Mouse (Mus musculus) heart, embryonic 11.5 days (tissue): ENCODE measurements around the gene Elf1. TPM values are rescaled to one million over a fixed set of nuclear protein-coding genes. Genes with fewer than 3 reads are reported as not detected.

Experiments used
- ATAC-seq: fragments of 200-750 bp; cut with Nextera tagmentation; replicated peaks from 2 replicates; pipeline ENCODE4 v1.8.0; 2017; ENCODE audit warnings: moderate library complexity; ENCODE audit not compliant: insufficient number of reproducible peaks, low FRiP score, low TSS enrichment
- H3K27ac ChIP-seq: fragments of 300-500 bp; sonication (generic); 2 replicates; pipeline ENCODE4 v1.5.1; 2014; ENCODE audit warnings: mild to moderate bottlenecking, low read depth, low read length
- H3K27me3 ChIP-seq: fragments of 300-500 bp; sonication (generic); 2 replicates; pipeline ENCODE4 v1.6.1; 2014; ENCODE audit warnings: mild to moderate bottlenecking, low read length, mixed read lengths; ENCODE audit not compliant: control insufficient read depth, insufficient read depth
- H3K36me3 ChIP-seq: fragments of 300-500 bp; sonication (generic); 2 replicates; pipeline ENCODE4 v1.6.1; 2014; ENCODE audit warnings: mild to moderate bottlenecking, low read length, moderate library complexity, mixed read lengths; ENCODE audit not compliant: control insufficient read depth, insufficient read depth
- H3K4me1 ChIP-seq: fragments of 300-500 bp; sonication (generic); 2 replicates; pipeline ENCODE4 v1.6.1; 2014; ENCODE audit warnings: low read length; ENCODE audit not compliant: control insufficient read depth, insufficient read depth
- H3K4me2 ChIP-seq: fragments of 300-500 bp; sonication (generic); 2 replicates; pipeline ENCODE4 v1.6.1; 2014; ENCODE audit warnings: mild to moderate bottlenecking, moderate library complexity
- H3K4me3 ChIP-seq: fragments of 300-500 bp; sonication (generic); 2 replicates; pipeline ENCODE4 v1.5.1; 2014; ENCODE audit warnings: low read depth, low read length
- H3K9ac ChIP-seq: fragments of 300-500 bp; sonication (generic); 2 replicates; pipeline ENCODE4 v1.6.1; 2014; ENCODE audit warnings: mild to moderate bottlenecking, low read depth, low read length, moderate library complexity
- H3K9me3 ChIP-seq: fragments of 300-500 bp; sonication (generic); replicated peaks from 2 replicates; pipeline ENCODE4 v1.6.1; 2016; ENCODE audit warnings: low read length; ENCODE audit not compliant: control insufficient read depth
- WGBS: fragments of 180-500 bp; shearing (Covaris S2); extraction: QIAGEN DNeasy Blood & Tissue Kit; methylation state at CpG from one replicate; pipeline ENCODE4 v1.1.7; 2014; ENCODE audit not compliant: insufficient replicate concordance; 5-methylcytosine and 5-hydroxymethylcytosine counted together
- polyA plus RNA-seq: library from polyadenylated mRNA; unstranded; fragments of >200 nt; fragmentation: Nextera tagmentation; extraction: Ambion mirVana; gene quantifications from 2 replicates; pipeline ENCODE4 v1.2.1, GENCODE M21; 2014

The Elf1 gene
- polyA plus RNA-seq, 1 experiment from 2014 or later = 8.6 TPM

DNA sequence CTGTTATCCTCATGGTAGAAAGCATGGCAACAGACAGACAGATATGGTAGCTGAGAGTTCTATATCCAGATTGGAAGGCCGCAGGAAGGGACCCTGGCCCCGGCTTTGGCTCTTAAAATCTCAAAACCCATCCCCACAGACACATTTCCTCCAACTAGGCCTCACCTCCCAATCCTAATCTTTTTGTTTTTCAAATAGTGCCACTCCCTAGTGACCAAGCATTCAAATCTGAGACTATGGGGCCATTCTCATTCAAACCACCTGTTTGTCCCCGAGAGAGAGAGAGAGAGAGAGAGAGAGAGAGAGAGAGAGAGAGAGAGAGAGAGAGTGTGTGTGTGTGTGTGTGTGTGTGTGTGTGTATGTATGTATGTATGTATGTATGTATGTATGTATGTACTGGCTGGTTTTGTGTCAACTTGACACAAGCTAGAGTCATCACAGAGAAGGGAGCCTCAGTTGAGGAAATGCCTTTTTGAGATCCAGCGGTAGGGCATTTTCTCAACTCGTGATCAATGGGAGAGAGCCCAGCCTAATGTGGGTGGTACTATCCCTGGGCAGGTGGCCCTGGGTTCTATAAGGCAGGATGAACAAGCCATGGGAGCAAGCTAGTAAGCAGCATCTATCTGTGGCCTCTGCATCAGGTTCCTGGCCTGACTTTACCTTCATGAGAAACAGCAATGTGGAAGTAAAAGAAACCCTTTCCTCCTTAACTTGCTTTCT lies 102.7 kb downstream of the Elf1 start:
- ATAC-seq = no peak
- 84% methylated on average over 5 of the region's 5 CpGs for WGBS
- Histone ChIP-seq H3K36me3 (peaks cover 3% of the 10 kb centered on the region), H3K4me3 (no peak overlapping the region), H3K27ac (no peak overlapping the region), H3K27me3 (no peaks in the 10 kb centered on the region), H3K9me3 (no peaks in the 10 kb centered on the region), H3K4me1 (peaks cover 5% of the 10 kb centered on the region; the same call in 1 of the 2 replicates), H3K9ac (no peak overlapping the region), H3K4me2 (no peak overlapping the region)

DNA sequence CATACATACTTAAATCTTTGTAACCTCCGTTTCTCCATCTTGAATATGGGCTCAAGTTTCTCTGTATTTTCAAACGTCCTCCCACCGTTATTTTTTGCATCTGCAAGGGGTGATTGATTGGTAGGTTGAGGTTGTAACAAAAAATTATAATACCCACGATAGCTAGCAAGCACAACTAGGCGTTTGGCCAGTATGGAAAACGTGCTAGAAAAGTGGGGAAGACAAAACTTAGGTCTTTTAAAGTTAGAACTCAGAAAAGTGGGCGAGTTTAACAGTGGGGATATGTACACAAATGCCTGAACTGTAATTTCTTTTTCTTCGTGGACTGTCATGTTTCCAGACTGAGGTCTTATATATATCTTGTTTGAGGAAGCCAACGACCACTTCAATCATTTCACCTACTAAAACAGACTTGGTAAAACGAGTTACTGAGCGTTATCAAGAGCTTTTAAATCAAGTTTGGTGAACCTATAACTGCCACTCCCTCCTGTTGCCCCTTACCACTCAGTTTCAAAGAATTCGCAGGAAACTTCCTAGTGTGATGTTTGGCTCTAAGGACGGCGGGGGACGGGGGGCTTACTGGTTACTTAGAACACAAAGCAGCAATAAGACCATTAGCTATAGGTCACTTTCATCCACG lies 105.6 kb downstream of the Elf1 start:
- H3K27me3 ChIP-seq = no peaks in the 10 kb centered on the region

DNA sequence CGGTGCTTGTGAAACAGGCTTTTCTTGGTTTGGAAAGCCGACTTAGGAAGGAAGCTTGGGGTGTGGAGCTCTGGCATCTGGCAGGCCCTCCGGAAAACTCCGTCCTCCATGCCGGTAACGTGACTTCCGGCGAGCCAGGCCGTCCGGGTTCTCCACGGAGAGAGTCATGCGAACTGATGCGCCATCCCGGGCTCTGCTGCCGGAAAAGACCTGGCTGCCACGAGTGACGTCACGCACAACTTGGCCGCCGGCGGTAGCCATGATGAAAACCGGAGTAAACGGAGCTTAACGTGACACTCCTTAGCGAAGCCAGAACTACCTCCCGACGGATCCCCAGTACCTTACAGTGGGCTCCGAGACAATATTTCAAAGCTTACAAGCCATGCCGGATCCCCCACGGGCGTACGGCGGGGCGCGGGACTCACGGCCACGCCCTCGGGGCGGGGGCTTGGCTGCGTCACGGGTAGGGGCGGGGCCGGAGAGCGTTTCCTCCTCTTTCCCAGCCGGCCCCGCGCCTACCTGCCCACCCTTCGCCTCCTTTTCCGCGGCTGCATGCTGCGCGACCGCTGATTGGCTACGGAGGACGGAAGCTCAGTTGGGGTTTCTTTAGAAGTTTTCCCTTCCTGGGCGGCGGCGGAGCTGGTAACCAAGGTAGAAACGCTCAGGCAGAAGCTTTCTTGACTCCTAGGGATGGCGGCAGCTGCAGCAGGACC lies 106.3 kb downstream of the Elf1 start, which contains the start of gene Sugt1:
Gene Sugt1, plus strand, starts transcription at position 553 of the 713 bp plus-strand sequence.
- WGBS = under 1% methylated on average over 57 of the region's 60 CpGs
- peak within 1 kb of the TSS; percentile 88 for H3K9ac ChIP-seq
- H3K4me2 ChIP-seq = peak within 1 kb of the TSS; percentile 90
- no peaks in the 10 kb centered on the region for H3K9me3 ChIP-seq
- peaks cover 7% of the 10 kb centered on the region; the same call in 1 of the 2 replicates for H3K4me1 ChIP-seq
- peak within 1 kb of the TSS; percentile 53 for H3K4me3 ChIP-seq
- H3K27me3 ChIP-seq = no peaks in the 10 kb centered on the region
- ATAC-seq = peak; percentile 99
- peak within 1 kb of the TSS; percentile 96 for H3K27ac ChIP-seq
- peaks cover 4% of the 10 kb centered on the region; the same call in 1 of the 2 replicates for H3K36me3 ChIP-seq

More for the DNA sequence above, 105.6 kb downstream of the Elf1 start:
- H3K4me2 ChIP-seq = peak overlapping the region; percentile 90
- peak overlapping the region; percentile 96 for H3K27ac ChIP-seq
- peaks cover 7% of the 10 kb centered on the region; the same call in 1 of the 2 replicates for H3K4me1 ChIP-seq
- H3K9me3 ChIP-seq = no peaks in the 10 kb centered on the region
- H3K36me3 ChIP-seq = peaks cover 4% of the 10 kb centered on the region; the same call in 1 of the 2 replicates
- H3K4me3 ChIP-seq = peak overlapping the region; percentile 53
- WGBS = 31% methylated on average over 16 of the region's 16 CpGs
- ATAC-seq = no peak
- peak overlapping the region; percentile 88 for H3K9ac ChIP-seq

DNA sequence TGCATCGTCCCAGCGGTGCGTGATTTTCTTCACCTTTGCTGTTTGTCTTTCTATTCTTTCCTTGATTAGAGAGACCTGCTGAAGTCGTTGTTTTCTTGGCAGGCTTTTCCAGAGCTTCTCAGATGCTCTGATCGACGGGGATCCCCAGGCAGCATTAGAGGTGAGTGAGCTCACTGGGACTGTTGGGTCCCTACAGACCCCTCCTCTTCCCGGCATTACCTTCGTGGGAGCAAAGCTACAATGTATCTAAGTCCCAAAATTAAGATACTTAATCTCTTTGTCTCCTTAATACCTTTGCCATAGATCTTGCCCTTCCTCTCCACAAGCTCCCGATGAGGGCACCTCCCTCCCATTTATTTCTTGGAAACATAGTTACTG lies 106.8 kb downstream of the Elf1 start:
- H3K4me1 ChIP-seq = peaks cover 7% of the 10 kb centered on the region; the same call in 1 of the 2 replicates
- H3K27me3 ChIP-seq = no peaks in the 10 kb centered on the region
- peak; percentile 3; the same call in 1 of the 2 replicates for ATAC-seq
- WGBS = under 1% methylated on average over 9 of the region's 9 CpGs
- peak overlapping the region; percentile 96 for H3K27ac ChIP-seq
- H3K4me2 ChIP-seq = peak overlapping the region; percentile 90
- H3K4me3 ChIP-seq = peak overlapping the region; percentile 53
- peaks cover 4% of the 10 kb centered on the region; the same call in 1 of the 2 replicates for H3K36me3 ChIP-seq
- H3K9me3 ChIP-seq = no peaks in the 10 kb centered on the region
- peak overlapping the region; percentile 88 for H3K9ac ChIP-seq

DNA sequence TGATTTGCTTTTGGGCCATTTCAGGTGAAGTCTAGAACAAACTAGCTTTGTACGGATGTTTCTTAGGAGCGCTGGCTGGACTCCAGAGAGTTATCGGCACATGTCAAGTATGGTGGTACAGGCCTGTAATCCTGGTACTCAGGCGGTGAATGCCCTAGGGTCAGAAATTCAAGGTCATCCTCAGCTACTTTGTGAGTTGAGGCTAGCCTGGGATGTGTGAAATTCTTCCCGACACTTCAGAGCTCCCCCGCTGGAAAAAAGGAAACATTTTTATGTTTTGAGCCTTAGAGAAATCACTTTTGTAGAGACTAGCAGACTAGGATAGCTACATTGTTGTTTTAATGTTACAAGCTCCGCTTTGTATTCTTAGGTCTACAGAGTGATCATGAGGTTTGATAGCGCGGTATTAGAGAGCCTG lies 107.5 kb downstream of the Elf1 start:
- no peak overlapping the region for H3K27ac ChIP-seq

DNA sequence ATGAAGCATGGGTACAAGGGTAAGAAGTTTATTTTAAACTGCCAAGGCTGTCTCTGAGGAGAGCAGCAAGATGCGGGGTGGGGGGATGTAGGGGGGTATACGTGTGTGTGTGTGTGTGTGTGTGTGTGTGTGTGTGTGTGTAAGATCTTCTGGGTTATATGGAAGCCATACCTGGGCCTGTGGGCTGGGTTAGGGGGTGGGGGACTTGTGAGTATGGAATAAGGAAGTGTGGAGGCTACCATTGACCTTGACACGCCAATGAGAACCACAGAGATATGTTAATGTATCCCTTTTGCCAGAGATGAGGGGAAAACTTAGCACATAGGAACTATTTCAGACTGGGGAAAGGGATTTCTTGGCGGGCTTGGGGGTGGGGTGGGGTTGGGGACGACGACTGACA lies 108.4 kb downstream of the Elf1 start:
- no peaks in the 10 kb centered on the region for H3K27me3 ChIP-seq
- WGBS = 83% methylated on average over 6 of the region's 6 CpGs
- H3K4me2 ChIP-seq = no peak overlapping the region
- H3K9me3 ChIP-seq = no peaks in the 10 kb centered on the region
- no peak overlapping the region for H3K27ac ChIP-seq
- ATAC-seq = no peak
- peaks cover 7% of the 10 kb centered on the region; the same call in 1 of the 2 replicates for H3K4me1 ChIP-seq
- peaks cover 4% of the 10 kb centered on the region; the same call in 1 of the 2 replicates for H3K36me3 ChIP-seq
- H3K9ac ChIP-seq = no peak overlapping the region
- no peak overlapping the region for H3K4me3 ChIP-seq

More for the DNA sequence above, 107.5 kb downstream of the Elf1 start:
- Histone ChIP-seq H3K9ac (no peak overlapping the region; the same call in 1 of the 2 replicates), H3K4me2 (peak overlapping the region; percentile 90), H3K4me3 (peak overlapping the region; percentile 53), H3K36me3 (peaks cover 4% of the 10 kb centered on the region; the same call in 1 of the 2 replicates), H3K27me3 (no peaks in the 10 kb centered on the region), H3K4me1 (peaks cover 7% of the 10 kb centered on the region; the same call in 1 of the 2 replicates), H3K9me3 (no peaks in the 10 kb centered on the region)
- ATAC-seq = no peak
- 80% methylated on average over 9 of the region's 9 CpGs for WGBS

DNA sequence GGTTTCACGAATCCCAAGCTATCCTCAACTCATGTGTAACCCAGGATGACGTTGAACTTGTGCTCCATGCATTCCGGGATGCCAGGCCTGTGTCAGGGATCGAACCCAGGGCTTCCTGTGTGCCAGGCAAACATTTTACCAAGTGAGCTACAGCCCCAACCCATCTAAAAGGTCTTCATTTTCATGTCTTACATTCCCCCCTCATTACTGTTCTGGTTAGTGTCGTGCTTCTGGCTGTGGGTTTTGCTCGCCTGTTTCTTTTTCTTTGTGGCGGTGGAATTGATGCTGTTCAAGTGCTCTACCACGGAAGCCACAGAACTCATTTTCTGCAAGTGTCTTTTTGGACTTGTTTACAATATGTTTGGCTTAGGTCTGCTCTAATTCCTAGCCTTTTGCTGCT lies 109.9 kb downstream of the Elf1 start:
- Histone ChIP-seq H3K27me3 (no peaks in the 10 kb centered on the region), H3K27ac (no peak overlapping the region)
- WGBS = 92% methylated on average over 8 of the region's 8 CpGs

DNA sequence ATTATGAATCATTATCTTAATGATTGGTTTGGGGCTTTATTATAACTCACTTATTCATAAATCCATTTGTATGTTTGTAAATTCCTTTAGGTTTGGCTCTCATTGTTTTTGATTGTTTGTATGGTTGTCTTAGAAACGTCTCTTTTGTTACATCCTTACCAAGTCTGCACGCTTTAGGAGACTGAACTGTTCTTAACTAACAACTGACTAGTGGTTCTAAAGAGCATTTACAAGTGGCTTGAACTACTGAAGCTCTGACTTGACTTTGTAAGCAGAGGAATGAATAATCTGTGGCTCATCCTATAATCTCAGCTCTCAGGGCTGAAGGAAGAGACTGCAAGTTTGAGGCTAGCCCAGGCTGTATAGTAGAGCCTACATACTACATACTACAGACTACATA lies 110.6 kb downstream of the Elf1 start:
- H3K27me3 ChIP-seq = no peaks in the 10 kb centered on the region
- H3K4me2 ChIP-seq = no peak overlapping the region
- H3K36me3 ChIP-seq = peaks cover 9% of the 10 kb centered on the region; the same call in 1 of the 2 replicates
- WGBS = 81% methylated on average over 2 of the region's 2 CpGs
- peaks cover 7% of the 10 kb centered on the region; the same call in 1 of the 2 replicates for H3K4me1 ChIP-seq
- no peak overlapping the region for H3K4me3 ChIP-seq
- H3K9me3 ChIP-seq = no peaks in the 10 kb centered on the region
- ATAC-seq = no peak
- no peak overlapping the region for H3K9ac ChIP-seq
- no peak overlapping the region for H3K27ac ChIP-seq

More for the DNA sequence above, 109.9 kb downstream of the Elf1 start:
- no peak overlapping the region for H3K4me3 ChIP-seq
- no peak overlapping the region for H3K4me2 ChIP-seq
- H3K9ac ChIP-seq = no peak overlapping the region
- peaks cover 7% of the 10 kb centered on the region; the same call in 1 of the 2 replicates for H3K4me1 ChIP-seq
- no peak for ATAC-seq
- H3K9me3 ChIP-seq = no peaks in the 10 kb centered on the region
- H3K36me3 ChIP-seq = peaks cover 6% of the 10 kb centered on the region; the same call in 1 of the 2 replicates
